Mouse (Mus musculus): ENCODE results near the gene Ccdc33.
A peak's percentile ranks its signal among the peaks of the same experiment; 100 is the strongest.

Gene Ccdc33

DNA sequence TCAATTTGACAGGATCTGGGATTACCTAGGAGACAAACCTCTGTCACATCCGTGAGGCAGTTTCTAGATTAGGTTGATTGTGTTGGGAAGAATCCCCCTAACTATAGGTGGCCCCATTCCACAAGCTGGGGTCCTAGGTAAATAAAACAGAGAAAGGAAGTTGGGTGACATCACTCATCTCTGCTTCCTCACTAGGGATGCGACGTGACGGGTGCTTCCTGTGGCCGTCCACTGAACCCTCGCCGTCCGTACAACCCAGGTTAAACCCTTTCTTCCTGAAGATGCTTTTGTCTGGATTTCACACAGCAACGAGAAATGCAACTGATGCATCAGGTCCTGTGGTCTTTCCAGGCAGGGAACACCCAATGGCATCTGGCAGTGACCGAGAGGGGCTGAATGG is 71.6 kb downstream of the Ccdc33 start:
- DNase-seq (ENCODE audit: low read depth), result no peak

DNA sequence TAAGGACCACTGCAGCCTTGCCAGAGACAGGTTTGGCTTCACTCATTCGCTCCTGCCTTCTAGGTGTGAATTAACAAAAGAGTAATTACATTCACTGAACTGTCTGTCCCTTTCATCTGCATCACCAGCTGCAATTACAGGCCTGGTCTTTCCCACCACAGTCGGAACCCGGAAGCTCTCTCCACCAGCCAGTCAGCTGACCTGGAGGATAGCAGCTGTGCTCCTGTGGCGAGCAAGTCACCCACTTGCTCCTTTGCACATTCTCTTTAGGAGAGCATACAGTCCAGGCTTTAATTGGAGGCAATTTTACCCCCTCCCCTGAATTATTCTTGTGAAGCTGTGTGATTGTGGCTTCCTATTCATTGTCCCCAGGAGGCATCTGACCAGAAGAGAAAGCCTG is 73.0 kb downstream of the Ccdc33 start:
- DNase-seq (ENCODE audit: low read depth), result no peak

DNA sequence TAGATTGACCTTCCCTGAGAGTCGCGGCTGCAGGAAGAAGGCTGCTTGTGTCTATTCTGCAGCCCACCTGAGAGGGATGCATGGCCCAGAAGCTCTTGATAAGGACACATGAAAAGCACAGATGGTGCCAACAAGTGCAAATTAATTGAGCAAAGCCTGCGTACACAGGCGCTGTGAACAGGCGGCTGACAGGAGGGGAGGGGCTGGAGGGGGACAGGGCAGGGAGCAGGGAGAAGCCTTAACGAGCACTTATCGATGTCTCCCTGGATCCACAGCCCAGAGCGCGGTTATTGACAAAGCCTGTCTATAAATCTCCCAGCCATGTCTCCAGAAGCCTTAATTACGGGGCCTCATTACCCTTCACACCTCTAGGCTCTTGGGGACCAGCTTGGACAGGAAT is 73.8 kb downstream of the Ccdc33 start:
- no peak for DNase-seq (ENCODE audit: low read depth)

DNA sequence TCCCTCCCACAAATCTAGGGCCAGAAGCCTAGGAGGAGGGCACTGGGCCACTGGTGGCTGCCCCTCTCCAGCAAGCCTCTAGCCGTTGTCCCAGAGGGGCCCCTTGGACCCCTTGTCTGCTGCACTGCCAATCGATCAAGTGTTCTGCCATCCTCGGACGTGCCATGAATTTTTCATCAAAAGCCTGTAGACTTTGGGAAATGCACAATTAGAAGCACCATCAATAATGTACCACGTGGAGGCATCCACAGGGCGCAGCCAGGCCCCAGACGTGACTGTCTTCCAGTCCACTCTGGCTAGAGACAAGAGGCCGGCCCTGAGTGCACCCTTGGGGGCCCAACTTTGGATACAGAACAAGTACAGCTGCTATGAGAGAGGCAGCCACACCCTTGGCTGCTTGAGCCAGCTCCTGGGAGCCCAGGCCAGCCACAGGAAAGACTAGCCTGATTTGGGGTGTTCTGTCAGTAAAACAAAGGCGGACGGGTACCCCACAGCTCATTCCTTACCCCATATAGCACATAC is 75.1 kb downstream of the Ccdc33 start:
- no peak for DNase-seq (ENCODE audit: low read depth)

DNA sequence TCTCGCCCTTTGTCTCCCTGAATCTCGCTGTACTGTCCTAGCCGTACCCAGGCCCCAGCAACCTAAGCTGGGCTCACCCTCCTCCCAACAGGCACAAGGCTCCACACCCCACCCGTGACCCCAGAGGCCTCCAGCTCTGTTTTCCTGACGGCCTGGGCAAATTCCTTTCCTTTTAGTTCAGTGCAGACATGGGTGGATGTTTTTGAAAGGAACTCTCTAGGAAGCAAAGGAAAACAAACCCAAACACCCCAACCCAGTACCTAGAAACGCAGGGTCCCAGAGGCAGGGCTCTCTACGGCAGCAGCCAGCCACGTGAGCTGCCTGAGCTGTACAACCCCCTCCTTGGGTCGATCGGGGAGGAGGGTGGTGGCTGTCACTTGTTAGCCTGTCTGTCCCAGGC is 76.2 kb downstream of the Ccdc33 start:
- no peak for DNase-seq (ENCODE audit: low read depth)

DNA sequence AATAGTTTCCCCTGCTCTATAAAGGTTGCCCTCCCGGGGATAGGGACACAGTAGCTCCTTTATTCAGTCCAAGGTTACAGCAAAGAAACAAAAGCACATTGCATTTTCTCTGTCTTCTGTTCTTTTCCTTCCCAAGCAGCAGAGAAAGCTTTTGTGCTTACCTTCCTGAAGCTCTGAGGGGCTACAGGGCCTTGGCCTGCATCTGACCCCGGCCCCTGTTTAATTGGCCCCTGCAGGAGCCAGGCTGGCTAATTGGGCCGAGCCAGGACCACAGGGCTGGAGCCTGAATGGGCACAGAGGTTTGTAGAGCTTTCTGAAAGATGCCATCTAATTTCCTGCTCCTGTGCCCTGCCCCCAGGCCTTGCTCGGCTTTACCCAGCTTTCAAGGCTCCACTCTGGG is 77.6 kb downstream of the Ccdc33 start:
- DNase-seq (ENCODE audit: low read depth), result no peak

DNA sequence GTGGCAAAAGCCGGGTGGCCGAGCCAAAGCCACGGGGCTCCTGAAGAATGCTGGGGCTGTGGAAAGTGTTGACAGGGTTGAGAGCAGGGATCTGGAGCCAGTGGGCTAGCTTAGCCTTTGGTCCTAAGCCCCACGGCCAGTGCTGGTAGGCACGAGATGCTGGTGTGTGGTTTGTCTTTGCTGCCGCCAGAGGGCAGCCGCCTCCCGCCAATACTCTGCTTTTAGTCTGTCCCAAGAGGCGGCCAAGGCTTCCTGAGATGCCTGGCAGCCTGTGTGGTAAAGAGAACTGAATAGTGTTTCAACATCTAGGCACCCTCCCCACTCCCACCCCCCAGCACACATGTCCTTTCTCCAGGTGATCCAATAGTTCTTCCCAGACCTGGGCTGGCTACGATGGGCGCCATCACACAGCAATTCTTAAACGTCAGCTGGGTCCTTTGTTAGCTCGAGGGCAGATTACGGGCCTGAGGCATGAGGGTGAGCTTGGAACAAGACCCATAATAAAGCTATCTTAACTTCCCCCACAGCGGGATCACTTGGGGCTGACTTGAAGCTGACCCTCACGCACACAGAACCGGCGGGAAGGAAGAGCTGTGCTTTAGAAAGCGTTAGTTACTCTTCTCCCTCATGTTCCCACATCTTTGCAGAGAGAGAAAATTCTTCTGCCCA is 80.0 kb downstream of the Ccdc33 start:
- peak; percentile 77 for DNase-seq (ENCODE audit: low read depth)

DNA sequence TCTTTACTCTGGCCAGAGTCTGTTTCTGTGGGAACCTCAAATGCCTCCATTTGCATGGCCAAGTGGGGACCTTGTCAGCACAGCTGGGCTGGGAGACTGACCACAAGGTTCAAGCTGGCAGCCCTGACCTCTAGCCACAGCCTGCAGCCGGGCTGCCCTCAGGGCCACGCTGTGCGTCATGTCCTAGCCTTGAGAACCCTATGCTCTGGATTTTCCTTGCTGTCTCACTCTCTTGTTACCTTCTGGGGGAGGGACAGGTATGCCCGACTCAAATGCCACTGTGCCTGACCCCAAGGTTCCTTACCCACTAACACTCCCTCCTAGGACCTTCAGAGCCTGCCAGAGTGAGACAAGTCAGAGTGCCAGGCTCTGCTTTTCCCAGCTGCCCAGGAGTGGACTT is 81.7 kb downstream of the Ccdc33 start:
- no peak for DNase-seq (ENCODE audit: low read depth)

DNA sequence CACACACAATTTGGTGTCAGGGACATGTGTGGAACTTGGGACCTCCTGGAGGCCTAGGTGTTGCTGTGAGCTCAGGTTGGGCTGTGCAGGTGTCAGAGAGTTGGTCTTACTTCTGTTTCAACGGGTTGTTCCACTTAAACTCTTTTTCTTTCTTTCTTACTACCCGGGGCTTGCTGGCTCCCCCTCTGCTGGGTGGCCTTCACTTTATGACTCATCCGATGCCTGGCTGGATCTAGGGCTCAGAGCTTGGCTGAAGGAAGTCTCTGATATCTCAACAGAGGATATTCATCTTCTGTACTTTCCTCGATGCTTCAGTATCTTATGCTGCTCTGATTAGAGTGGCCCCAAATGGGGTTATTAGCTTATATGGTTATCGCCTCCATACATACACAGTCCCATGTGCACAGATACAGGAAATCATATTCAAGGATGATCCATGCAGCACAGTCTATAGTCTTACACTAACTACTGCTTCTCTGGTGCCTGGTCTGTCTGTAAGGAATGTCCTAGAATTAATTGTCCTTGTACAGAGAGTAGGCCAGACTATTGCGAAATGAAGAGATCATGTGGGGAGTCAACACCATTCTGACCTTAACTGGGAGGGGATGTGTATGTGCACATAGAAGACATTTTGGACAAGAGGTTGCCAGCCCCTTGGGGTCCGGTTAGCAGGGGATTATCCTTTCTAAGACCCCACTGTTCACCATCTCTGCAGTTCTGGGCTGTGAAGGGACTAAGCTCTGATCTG is 82.5 kb downstream of the Ccdc33 start:
- no peak for DNase-seq (ENCODE audit: low read depth)

DNA sequence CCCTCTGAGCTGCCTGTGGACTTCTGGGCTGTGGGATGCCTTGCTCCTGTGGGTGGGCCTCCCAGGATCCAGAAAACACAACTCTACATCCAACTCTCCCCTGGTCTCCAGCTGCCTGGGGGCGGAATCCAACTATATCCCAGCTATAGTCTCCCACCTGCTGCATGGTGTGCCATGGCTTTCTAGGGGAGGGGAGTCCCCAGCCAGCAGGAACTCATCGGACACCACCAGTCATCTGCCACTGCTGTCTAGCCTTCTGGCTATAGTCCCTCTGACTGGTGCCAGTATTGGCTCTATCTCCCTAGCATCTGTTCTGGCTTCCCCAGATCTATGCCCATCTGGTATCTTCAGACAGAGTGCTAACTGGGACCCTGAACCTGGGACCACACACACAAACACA is 83.1 kb downstream of the Ccdc33 start:
- no peak for DNase-seq (ENCODE audit: low read depth)

DNA sequence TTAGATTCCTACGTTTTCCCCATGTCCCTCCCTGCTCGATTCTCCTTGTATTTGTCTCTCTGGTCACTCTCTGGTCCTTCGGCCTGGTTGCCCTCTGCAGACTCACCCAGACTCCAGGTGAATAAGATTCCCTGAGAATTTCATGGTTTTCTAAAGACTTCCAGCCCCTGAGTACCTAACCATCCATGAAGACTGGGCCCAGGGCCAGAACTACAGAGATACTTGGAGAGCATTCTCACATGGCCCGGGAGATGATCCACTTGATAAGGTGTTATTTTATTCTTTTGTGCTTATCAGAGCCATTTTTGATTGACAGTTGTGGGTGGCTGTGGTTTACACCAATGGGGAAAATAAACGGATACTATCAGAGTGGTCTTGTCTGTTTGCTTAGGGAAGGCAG is 86.7 kb downstream of the Ccdc33 start:
- DNase-seq (ENCODE audit: low read depth), result no peak

DNA sequence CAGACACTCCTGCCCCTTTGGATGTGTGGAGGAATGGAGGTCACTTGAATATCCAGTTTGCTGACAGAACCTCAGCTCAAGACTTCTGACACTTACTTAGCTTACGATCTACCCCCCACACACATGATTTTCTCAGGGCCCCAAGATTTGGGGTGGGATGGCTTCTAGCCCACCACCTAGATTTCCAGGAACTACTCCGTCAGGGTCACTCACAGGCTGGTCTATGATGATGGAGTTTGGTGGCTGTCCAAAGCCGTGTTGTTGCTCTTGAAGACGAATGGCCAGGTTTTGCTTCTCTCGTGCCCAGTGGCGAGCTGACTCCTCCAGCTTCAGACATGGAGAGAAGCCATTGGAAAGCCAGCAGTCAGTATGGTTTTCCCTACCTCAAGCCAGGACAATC is 89.0 kb downstream of the Ccdc33 start:
- no peak for DNase-seq (ENCODE audit: low read depth)

DNA sequence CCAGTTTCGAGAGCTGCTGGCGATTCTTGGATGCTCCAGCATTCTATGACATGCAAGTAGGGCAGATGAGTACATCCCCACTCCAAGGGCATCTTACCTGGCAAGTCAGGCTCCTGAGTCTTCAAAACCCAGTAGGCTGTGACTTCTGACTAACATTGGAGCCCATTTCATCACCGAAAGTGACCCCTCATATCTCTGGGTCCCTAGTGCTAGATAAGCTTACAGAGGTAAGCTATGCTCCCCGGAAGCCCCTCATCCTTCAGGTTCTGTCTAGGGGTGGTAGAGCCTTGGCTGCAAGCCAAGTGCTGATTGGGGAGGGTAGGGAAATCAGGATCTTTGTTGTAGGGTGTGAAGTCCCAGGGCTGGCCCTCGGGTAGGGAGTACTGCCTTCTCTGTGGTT is 89.8 kb downstream of the Ccdc33 start:
- no peak for DNase-seq (ENCODE audit: low read depth)

DNA sequence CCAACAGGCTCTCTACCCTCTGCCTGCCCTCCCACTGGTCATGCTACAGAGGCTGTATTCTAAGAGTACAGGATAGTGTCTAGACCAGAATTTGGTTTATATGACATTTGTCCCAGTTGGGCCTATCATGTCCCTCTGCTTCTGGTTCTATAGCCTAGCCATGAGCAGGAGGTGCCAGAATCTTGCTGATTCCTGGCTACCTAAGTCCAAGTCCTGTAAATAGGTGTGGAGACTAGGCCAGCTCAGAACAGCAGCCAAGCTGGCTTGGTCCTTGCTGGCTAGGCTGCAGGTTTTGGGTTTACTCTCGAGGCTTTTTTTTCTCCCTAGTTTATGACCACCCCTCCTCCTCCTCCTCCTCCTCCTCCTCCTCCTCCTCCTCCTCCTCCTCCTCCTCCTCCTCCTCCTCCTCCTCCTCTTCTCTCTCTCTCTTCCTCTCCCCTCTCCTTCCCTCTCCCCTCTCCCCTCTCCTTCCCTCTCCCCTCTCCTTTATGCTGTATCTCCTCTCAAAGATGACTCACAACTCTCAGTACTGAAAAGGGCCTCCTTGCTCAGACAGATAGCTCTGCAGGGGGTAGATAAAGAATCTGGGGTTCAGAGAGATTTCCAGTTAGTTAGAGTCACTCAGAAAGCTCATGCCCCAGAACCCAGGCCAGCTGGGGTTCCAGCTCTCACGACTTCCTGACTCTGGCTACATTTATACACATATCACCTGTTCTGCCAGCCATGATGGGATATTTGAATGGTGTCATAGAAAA is 91.0 kb downstream of the Ccdc33 start:
- no peak for DNase-seq (ENCODE audit: low read depth)

DNA sequence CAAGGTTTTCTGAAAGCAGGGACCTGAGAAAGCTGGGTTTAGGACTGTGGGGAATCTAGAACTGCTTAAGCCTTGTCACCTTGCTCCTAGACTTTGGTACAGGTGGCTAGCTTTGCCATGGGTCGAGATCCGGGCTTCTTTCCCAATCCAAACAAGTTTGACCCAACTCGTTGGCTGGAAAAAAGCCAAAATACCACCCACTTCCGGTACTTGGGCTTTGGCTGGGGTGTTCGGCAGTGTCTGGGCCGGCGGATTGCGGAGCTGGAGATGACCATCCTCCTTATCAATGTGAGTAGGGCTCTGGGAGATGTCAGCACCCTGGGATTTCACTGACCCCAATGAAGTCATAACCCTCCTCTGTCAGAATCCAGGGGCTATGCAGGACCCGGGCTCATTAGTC is 92.6 kb downstream of the Ccdc33 start:
- no peak for DNase-seq (ENCODE audit: low read depth)

DNA sequence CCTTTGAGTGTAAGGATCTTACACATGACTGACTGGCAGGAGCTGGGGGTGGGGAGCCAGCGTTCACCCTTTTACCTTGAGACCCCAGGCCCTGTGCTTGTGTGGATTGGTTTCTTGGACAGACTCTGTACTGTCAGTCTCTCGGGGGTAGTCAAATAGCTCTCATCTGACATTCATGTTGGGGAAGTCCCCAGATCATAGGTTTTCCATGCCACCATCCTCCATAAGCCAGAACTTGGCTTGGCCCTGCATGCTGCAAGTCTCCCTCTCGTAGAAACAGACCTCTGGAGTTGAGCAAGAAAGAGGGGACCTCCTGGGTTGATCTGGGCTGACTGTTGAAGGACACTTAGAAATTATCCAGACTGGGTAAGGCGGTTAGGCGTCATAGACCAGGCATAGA is 100.2 kb downstream of the Ccdc33 start:
- no peak for DNase-seq (ENCODE audit: low read depth)

DNA sequence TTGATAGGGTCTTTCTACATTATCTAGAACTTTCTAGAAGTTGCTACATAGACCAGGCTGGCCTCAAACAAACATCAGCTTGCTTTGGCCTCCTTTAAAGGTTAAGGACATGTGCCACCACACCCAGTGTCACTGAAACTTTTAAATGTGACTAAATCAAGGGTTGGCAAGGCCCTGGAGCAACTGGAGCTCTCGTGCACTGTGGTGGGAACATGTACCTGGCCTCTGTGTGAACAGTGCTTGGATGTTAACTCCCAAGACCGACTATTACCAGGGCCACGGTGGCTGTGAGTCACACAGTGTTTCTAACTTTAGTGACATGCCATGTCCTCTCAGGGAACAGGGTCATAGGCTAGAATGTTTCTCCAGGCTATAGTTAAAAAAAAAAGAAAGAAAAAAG is 101.7 kb downstream of the Ccdc33 start:
- DNase-seq (ENCODE audit: low read depth), result no peak

DNA sequence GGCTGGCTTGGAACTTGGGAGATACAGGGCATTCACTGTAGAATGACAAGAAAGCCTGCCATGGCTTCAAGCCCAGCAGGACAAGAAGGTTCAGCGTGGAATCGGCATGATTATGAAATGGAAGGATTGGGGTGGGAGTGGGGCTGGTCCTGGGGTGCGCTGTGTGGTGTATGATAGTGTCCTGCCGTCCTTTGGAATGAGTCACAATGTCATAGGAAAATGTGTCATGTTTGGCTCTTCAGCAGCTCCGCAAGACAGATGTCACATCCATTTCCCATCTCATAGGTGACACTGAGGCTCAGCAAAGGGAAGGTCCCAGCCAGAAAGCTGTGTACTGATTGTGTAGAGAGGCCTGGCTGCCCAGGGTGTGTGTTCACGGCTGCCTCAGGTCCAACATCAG is 102.8 kb downstream of the Ccdc33 start:
- DNase-seq (ENCODE audit: low read depth), result no peak

DNA sequence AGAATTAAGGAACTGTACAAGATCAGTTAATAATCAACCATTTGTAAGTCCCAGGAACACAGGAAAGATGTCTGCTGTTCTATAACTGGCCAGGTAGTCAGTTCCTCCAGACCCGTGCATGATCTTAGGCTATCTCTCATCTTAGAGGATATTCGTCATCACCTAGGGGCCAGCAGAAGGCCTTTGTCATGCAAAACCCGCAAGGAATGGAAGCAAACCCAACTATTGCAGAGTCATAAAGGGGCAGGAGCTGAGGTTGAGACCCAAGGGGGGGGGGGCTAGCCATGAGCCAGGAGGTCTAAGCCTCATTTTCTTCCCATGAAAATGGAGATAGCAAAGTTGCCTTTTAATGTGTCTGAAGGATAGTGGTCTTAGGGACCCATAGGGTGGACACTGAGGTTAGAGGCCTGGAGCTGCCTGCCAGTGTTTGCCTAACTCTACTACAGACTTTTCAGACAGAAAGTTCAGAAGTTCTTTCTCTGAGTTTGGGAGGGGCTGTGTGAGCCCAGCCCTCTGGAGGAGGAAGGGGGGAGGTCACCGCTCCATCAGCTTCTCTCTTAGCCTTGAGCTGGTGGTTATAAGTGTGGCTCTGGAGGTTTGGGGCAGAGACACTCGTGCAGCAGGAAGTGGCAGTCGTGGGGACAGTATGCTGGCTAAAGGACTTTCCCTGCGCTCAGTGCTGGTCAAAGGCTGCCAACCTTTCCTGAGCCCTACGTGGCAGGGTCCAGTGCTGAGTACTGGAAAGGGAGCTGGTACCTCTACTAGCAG is 104.0 kb downstream of the Ccdc33 start:
- no peak for DNase-seq (ENCODE audit: low read depth)

DNA sequence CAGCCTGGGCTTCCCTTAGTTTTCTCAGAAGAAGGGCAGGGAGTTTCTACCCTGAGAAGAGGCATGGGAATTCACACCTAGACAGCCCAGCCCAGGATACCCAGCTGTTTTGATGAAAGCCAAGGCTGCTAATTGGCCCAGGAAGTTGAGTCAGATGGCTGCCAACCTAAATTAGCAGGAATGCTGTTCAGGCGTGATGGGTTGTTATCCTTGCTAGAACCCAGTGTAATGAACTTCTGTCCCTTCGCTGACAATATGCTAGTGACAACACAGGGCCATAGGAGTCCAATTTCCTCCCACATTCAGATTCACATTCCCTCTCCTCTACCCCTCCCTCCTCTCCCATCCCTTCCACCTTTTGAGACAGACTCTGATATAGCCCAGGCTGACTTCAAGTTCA is 105.7 kb downstream of the Ccdc33 start:
- no peak for DNase-seq (ENCODE audit: low read depth)

DNA sequence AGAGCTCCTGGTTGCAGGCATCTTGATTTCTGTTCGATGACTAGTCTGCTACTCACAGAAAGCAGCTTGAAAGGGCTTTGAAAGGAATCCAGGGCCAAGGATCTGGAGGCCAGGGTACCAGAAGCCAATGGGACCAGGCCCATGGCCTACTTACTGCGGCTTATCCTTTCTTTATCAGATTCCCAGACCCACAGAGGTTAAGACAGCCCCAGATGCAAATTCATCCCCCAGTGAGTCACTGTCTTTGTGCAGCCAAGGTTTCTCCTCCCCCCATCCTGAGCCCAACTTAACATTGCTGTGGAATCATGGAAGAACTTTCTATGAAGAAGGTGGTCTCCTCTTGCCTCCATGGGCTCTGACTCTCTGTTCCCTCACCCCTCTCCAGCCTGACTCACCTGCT is 106.1 kb downstream of the Ccdc33 start:
- no peak for DNase-seq (ENCODE audit: low read depth)

DNA sequence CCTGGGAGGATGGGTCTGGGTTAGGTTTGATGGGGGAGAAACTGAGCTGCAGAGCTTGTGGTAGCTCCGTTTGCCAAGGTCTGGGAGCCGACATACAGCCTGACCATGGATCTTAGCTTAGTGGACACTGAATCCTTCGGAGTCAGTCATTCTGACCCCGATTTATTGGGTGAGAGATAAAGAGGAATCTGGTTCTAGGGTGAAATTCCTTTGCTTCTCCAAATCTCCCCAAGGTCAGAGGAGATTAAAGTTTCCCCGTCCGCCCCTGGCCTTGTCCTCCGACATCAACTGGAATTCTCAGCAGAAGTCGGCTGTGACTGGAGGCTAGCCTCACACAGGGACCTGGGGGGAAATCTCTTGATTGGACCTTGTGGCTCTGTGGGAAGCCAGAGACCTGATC is 107.1 kb downstream of the Ccdc33 start:
- DNase-seq (ENCODE audit: low read depth), result no peak
